22 mouse cellular contexts compared by ENCODE assay signal in genomic region chrX:95438491-95438890, GRCm38 (mm10). TPM values are rescaled to one million over a fixed set of nuclear protein-coding genes. Genes with fewer than 3 reads are reported as not detected.
DNase-seq lines count a peak whose midpoint lies in the region; ATAC-seq and TF ChIP-seq lines count a peak whose summit lies in the region.
"Had no signal": no experiment of that assay in that cellular context is flagged by ENCODE, and none has a peak within 500 bp of the region (broad histone marks: within the 10 kb centered on the region; RNA-seq: fewer than 3 reads in every experiment).

No protein-coding gene starts in this region.

- no peak overlapping the region for H3K27ac ChIP-seq in lung, embryonic 14.5 days (ENCODE audit: low read depth)
- no peak overlapping the region for H3K27ac ChIP-seq in lung, postnatal 0 days (ENCODE audit: low read length)
- H3K27ac ChIP-seq in forebrain, embryonic 12.5 days, result no peak overlapping the region
- H3K27ac ChIP-seq: embryonic facial prominence, embryonic 13.5 days; embryonic facial prominence, embryonic 15.5 days; forebrain, embryonic 10.5 days; forebrain, embryonic 13.5 days; forebrain, embryonic 15.5 days had no signal

- no peak for ATAC-seq in lung, embryonic 14.5 days (ENCODE audit: insufficient read depth)
- peak; percentile 72 for ATAC-seq in lung, postnatal 0 days
- ATAC-seq in forebrain, embryonic 12.5 days (ENCODE audit: low FRiP score), result no peak
- ATAC-seq: forebrain, embryonic 13.5 days; forebrain, embryonic 15.5 days had no signal

- no peaks in the 10 kb centered on the region for H3K4me1 ChIP-seq in lung, embryonic 14.5 days (ENCODE audit: insufficient read depth)
- no peaks in the 10 kb centered on the region for H3K4me1 ChIP-seq in lung, postnatal 0 days (ENCODE audit: insufficient read depth, low read depth, low read length)
- peaks cover 7% of the 10 kb centered on the region for H3K4me1 ChIP-seq in lung, adult 2 months (ENCODE audit: control insufficient read depth, insufficient read depth, low read length)
- H3K4me1 ChIP-seq in forebrain, embryonic 12.5 days, result peaks cover 15% of the 10 kb centered on the region

- H3K9ac ChIP-seq in lung, embryonic 14.5 days, result no peak overlapping the region
- H3K9ac ChIP-seq in lung, postnatal 0 days (replicated peaks; ENCODE audit: low read depth), result no peak overlapping the region
- H3K9ac ChIP-seq in forebrain, embryonic 12.5 days, result no peak overlapping the region
- H3K9ac ChIP-seq: embryonic facial prominence, embryonic 13.5 days; embryonic facial prominence, embryonic 15.5 days; forebrain, embryonic 13.5 days; forebrain, embryonic 15.5 days had no signal

- H3K27me3 ChIP-seq in lung, embryonic 14.5 days (ENCODE audit: insufficient read depth, low read length), result no peaks in the 10 kb centered on the region
- no peaks in the 10 kb centered on the region for H3K27me3 ChIP-seq in lung, postnatal 0 days (replicated peaks; ENCODE audit: insufficient read depth, low read length)
- H3K27me3 ChIP-seq in forebrain, embryonic 12.5 days, result no peaks in the 10 kb centered on the region
- H3K27me3 ChIP-seq: embryonic facial prominence, embryonic 15.5 days; forebrain, embryonic 13.5 days; forebrain, embryonic 15.5 days had no signal

- TF ChIP-seq EP300 in lung, postnatal 0 days (IDR thresholded peaks at IDR 0.05), result peak; percentile 53

- 70% methylated on average over 4 of the region's 4 CpGs for WGBS in lung, embryonic 14.5 days
- 60% methylated on average over 4 of the region's 4 CpGs for WGBS in lung, postnatal 0 days
- WGBS in lung, adult 2 months, result 63% methylated on average over 4 of the region's 4 CpGs
- whole genome bisulfite sequencing in forebrain, embryonic 12.5 days, result 81% methylated on average over 4 of the region's 4 CpGs

- H3K9me3 ChIP-seq in lung, embryonic 14.5 days (ENCODE audit: low read depth, low read length), result no peaks in the 10 kb centered on the region
- no peaks in the 10 kb centered on the region for H3K9me3 ChIP-seq in lung, postnatal 0 days (ENCODE audit: low read length)
- H3K9me3 ChIP-seq in forebrain, embryonic 12.5 days, result no peaks in the 10 kb centered on the region
- H3K9me3 ChIP-seq: embryonic facial prominence, embryonic 13.5 days; embryonic facial prominence, embryonic 15.5 days; forebrain, embryonic 10.5 days; forebrain, embryonic 13.5 days; forebrain, embryonic 15.5 days had no signal

- TF ChIP-seq POLR2A in lung, adult 2 months (IDR thresholded peaks at IDR 0.05; ENCODE audit: borderline replicate concordance, extremely low read depth, low read depth, low read length), result no peak

- TF ChIP-seq CTCF in lung, embryonic 14.5 days (IDR thresholded peaks at IDR 0.05; ENCODE audit: low read depth), result no peak
- TF ChIP-seq CTCF in lung, postnatal 0 days (IDR thresholded peaks at IDR 0.05), result no peak
- TF ChIP-seq CTCF in lung, adult 2 months (IDR thresholded peaks at IDR 0.05; ENCODE audit: insufficient read depth, low read length), result no peak

- peak; percentile 7 for DNase-seq in lung, embryonic 14.5 days
- DNase-seq in lung, postnatal 4 days, result no peak
- peak; percentile 51 for DNase-seq in lung, postnatal 0 days (ENCODE audit: low spot score)
- no peak for DNase-seq in lung, adult 2 months
- DNase-seq in lung, postnatal 36 days, result peak; percentile 27
- DNase-seq: adrenal gland, adult 2 months; adrenal gland, postnatal 10 days; adrenal gland, postnatal 25 days; cerebellum, adult 11 months; cerebellum, adult 18-20 months; cerebellum, adult 8-10 months; cerebellum, adult 9-11 months; cerebellum, postnatal 14 days; cerebellum, postnatal 36 days; embryo, embryonic 11 days had no signal

- no peak overlapping the region for H3K4me3 ChIP-seq in lung, embryonic 14.5 days (ENCODE audit: low read depth, low read length)
- H3K4me3 ChIP-seq in lung, postnatal 0 days (ENCODE audit: low read depth, low read length), result no peak overlapping the region
- H3K4me3 ChIP-seq in lung, adult 2 months (replicated peaks; ENCODE audit: extremely low read depth, low read depth, low read length), result no peak overlapping the region
- no peak overlapping the region for H3K4me3 ChIP-seq in forebrain, embryonic 12.5 days (replicated peaks)
- H3K4me3 ChIP-seq: embryonic facial prominence, embryonic 13.5 days; embryonic facial prominence, embryonic 15.5 days; erythroblast, embryonic 14.5 days; forebrain, embryonic 10.5 days; forebrain, embryonic 13.5 days; forebrain, embryonic 15.5 days had no signal

- no peak overlapping the region for H3K4me2 ChIP-seq in lung, embryonic 14.5 days
- no peak overlapping the region for H3K4me2 ChIP-seq in lung, postnatal 0 days (replicated peaks; ENCODE audit: low read depth, low read length)
- no peak overlapping the region for H3K4me2 ChIP-seq in forebrain, embryonic 12.5 days
- H3K4me2 ChIP-seq: embryonic facial prominence, embryonic 13.5 days; embryonic facial prominence, embryonic 15.5 days; forebrain, embryonic 13.5 days; forebrain, embryonic 15.5 days had no signal

- no peaks in the 10 kb centered on the region for H3K36me3 ChIP-seq in lung, embryonic 14.5 days (ENCODE audit: insufficient read depth)
- no peaks in the 10 kb centered on the region for H3K36me3 ChIP-seq in lung, postnatal 0 days (ENCODE audit: insufficient read depth, low read length)
- no peaks in the 10 kb centered on the region for H3K36me3 ChIP-seq in forebrain, embryonic 12.5 days (replicated peaks)
- H3K36me3 ChIP-seq: embryonic facial prominence, embryonic 13.5 days; embryonic facial prominence, embryonic 15.5 days; forebrain, embryonic 15.5 days had no signal

RNA-seq across cellular contexts. Expression of gene Amer1, which starts 6.2 kb away (rescaled TPM):
- polyA plus RNA-seq in lung, embryonic 14.5 days (2014; fragmentation: Nextera tagmentation; extraction: Ambion mirVana), result 11.0 and 11.5 TPM in 2 replicates
- 7.9 and 8.5 TPM in 2 replicates for polyA plus RNA-seq in lung, postnatal 0 days (2015; fragmentation: Nextera tagmentation; extraction: Ambion mirVana)
- polyA plus RNA-seq in lung, adult 2 months (2012; rRNA removed), result 2.6 and 4.1 TPM in 2 replicates
- polyA plus RNA-seq in forebrain, embryonic 12.5 days (2016; fragmentation: Nextera tagmentation; extraction: Ambion mirVana), result 11.0 and 11.7 TPM in 2 replicates

Comparison
In these comparisons a context has a peak if more than half of its experiments do, and no peak if none do; other contexts are left out.
1. DNase-seq: peak in lung, embryonic 14.5 days (single experiment), lung, postnatal 0 days (single experiment) and lung, postnatal 36 days (single experiment); none in lung, postnatal 4 days (0 of 2) and lung, adult 2 months (single experiment).